Mouse (Mus musculus): ENCODE measurements at regions not wholly inside any gene's neighbourhood (a gene's known extent, or its start where the extent isn't known, plus 50 kb on each side); places are given as distances from the start of the nearest gene placed in this dataset.
"Not testable (repeated sequence)": the region's sequence is repeated elsewhere in the genome, so short reads cannot be mapped to it uniquely, and the experiment has no call there.

GRCm38 (mm10) chr8:26635701-26636100 is 341.4 kb upstream of the Zfp703 start:
- 41% methylated on average over 1 of the region's 1 CpGs for WGBS
- H3K9ac ChIP-seq (replicated peaks; ENCODE audit: low read depth, low read length): no peak overlapping the region
- no peaks in the 10 kb centered on the region for H3K36me3 ChIP-seq (ENCODE audit: control insufficient read depth, insufficient read depth, low read length)
- no peaks in the 10 kb centered on the region for H3K4me1 ChIP-seq (ENCODE audit: control insufficient read depth, insufficient read depth, low read length)
- H3K4me3 ChIP-seq (ENCODE audit: low read depth, low read length): no peak overlapping the region
- H3K27me3 ChIP-seq (ENCODE audit: control insufficient read depth, insufficient read depth, low read length): no peaks in the 10 kb centered on the region
- H3K9me3 ChIP-seq (ENCODE audit: control insufficient read depth, low read depth, low read length): no peaks in the 10 kb centered on the region
- H3K4me2 ChIP-seq (replicated peaks; ENCODE audit: low read depth, low read length): no peak overlapping the region
- ATAC-seq (ENCODE audit: insufficient number of reproducible peaks, insufficient read depth, low FRiP score, low read depth): no peak
- H3K27ac ChIP-seq (ENCODE audit: low read length): no peak overlapping the region

GRCm38 (mm10) chr8:26645375-26645774 is 331.8 kb upstream of the Zfp703 start:
- WGBS: 64% methylated on average over 7 of the region's 7 CpGs
- H3K27me3 ChIP-seq (ENCODE audit: control insufficient read depth, insufficient read depth, low read length); H3K4me1 ChIP-seq (ENCODE audit: control insufficient read depth, insufficient read depth, low read length); H3K9ac ChIP-seq (replicated peaks; ENCODE audit: low read depth, low read length); H3K9me3 ChIP-seq (ENCODE audit: control insufficient read depth, low read depth, low read length); H3K36me3 ChIP-seq (ENCODE audit: control insufficient read depth, insufficient read depth, low read length); ATAC-seq (ENCODE audit: insufficient number of reproducible peaks, insufficient read depth, low FRiP score, low read depth); H3K4me2 ChIP-seq (replicated peaks; ENCODE audit: low read depth, low read length); H3K27ac ChIP-seq (ENCODE audit: low read length); H3K4me3 ChIP-seq (ENCODE audit: low read depth, low read length): not testable (repeated sequence)

- H3K4me2 ChIP-seq (replicated peaks; ENCODE audit: low read depth, low read length): no peak overlapping the region
- H3K9me3 ChIP-seq (ENCODE audit: control insufficient read depth, low read depth, low read length): no peaks in the 10 kb centered on the region
- no peaks in the 10 kb centered on the region for H3K36me3 ChIP-seq (ENCODE audit: control insufficient read depth, insufficient read depth, low read length)
- no peak for ATAC-seq (ENCODE audit: insufficient number of reproducible peaks, insufficient read depth, low FRiP score, low read depth)
- no peaks in the 10 kb centered on the region for H3K27me3 ChIP-seq (ENCODE audit: control insufficient read depth, insufficient read depth, low read length)
- no peaks in the 10 kb centered on the region for H3K4me1 ChIP-seq (ENCODE audit: control insufficient read depth, insufficient read depth, low read length)
- 67% methylated on average over 1 of the region's 1 CpGs for WGBS
- H3K9ac ChIP-seq (replicated peaks; ENCODE audit: low read depth, low read length): no peak overlapping the region
- H3K27ac ChIP-seq (ENCODE audit: low read length): no peak overlapping the region
- no peak overlapping the region for H3K4me3 ChIP-seq (ENCODE audit: low read depth, low read length)
These were observed 326.8 kb upstream of the Zfp703 start for GRCm38 (mm10) chr8:26650287-26650686.

- Histone ChIP-seq H3K9me3 (ENCODE audit: control insufficient read depth, low read depth, low read length) (no peaks in the 10 kb centered on the region), H3K4me3 (ENCODE audit: low read depth, low read length) (no peak overlapping the region), H3K9ac (replicated peaks; ENCODE audit: low read depth, low read length) (no peak overlapping the region), H3K4me1 (ENCODE audit: control insufficient read depth, insufficient read depth, low read length) (peaks cover 7% of the 10 kb centered on the region; the same call in 1 of the 2 replicates), H3K27me3 (ENCODE audit: control insufficient read depth, insufficient read depth, low read length) (no peaks in the 10 kb centered on the region), H3K36me3 (ENCODE audit: control insufficient read depth, insufficient read depth, low read length) (no peaks in the 10 kb centered on the region), H3K4me2 (replicated peaks; ENCODE audit: low read depth, low read length) (no peak overlapping the region), H3K27ac (ENCODE audit: low read length) (no peak overlapping the region)
- WGBS: 18% methylated on average over 8 of the region's 8 CpGs
- no peak for ATAC-seq (ENCODE audit: insufficient number of reproducible peaks, insufficient read depth, low FRiP score, low read depth)
These were observed 321.2 kb upstream of the Zfp703 start for GRCm38 (mm10) chr8:26655897-26656296.

GRCm38 (mm10) chr8:26656310-26657075 is 320.6 kb upstream of the Zfp703 start:
- no peak for ATAC-seq (ENCODE audit: insufficient number of reproducible peaks, insufficient read depth, low FRiP score, low read depth)
- Histone ChIP-seq H3K27ac (ENCODE audit: low read length) (no peak overlapping the region), H3K9ac (replicated peaks; ENCODE audit: low read depth, low read length) (no peak overlapping the region), H3K4me1 (ENCODE audit: control insufficient read depth, insufficient read depth, low read length) (peaks cover 7% of the 10 kb centered on the region; the same call in 1 of the 2 replicates), H3K4me3 (ENCODE audit: low read depth, low read length) (no peak overlapping the region), H3K4me2 (replicated peaks; ENCODE audit: low read depth, low read length) (no peak overlapping the region), H3K36me3 (ENCODE audit: control insufficient read depth, insufficient read depth, low read length) (no peaks in the 10 kb centered on the region), H3K27me3 (ENCODE audit: control insufficient read depth, insufficient read depth, low read length) (no peaks in the 10 kb centered on the region), H3K9me3 (ENCODE audit: control insufficient read depth, low read depth, low read length) (no peaks in the 10 kb centered on the region)
- 43% methylated on average over 13 of the region's 13 CpGs for WGBS

- Histone ChIP-seq H3K27ac (ENCODE audit: low read length) (no peak overlapping the region), H3K9me3 (ENCODE audit: control insufficient read depth, low read depth, low read length) (no peaks in the 10 kb centered on the region), H3K36me3 (ENCODE audit: control insufficient read depth, insufficient read depth, low read length) (no peaks in the 10 kb centered on the region), H3K27me3 (ENCODE audit: control insufficient read depth, insufficient read depth, low read length) (no peaks in the 10 kb centered on the region), H3K4me2 (replicated peaks; ENCODE audit: low read depth, low read length) (no peak overlapping the region), H3K4me3 (ENCODE audit: low read depth, low read length) (no peak overlapping the region), H3K9ac (replicated peaks; ENCODE audit: low read depth, low read length) (no peak overlapping the region), H3K4me1 (ENCODE audit: control insufficient read depth, insufficient read depth, low read length) (peaks cover 7% of the 10 kb centered on the region; the same call in 1 of the 2 replicates)
- 27% methylated on average over 1 of the region's 1 CpGs for WGBS
- no peak for ATAC-seq (ENCODE audit: insufficient number of reproducible peaks, insufficient read depth, low FRiP score, low read depth)
These were observed 317.7 kb upstream of the Zfp703 start for GRCm38 (mm10) chr8:26659381-26659780.

- no peak overlapping the region for H3K4me2 ChIP-seq (replicated peaks; ENCODE audit: low read depth, low read length)
- no peak for ATAC-seq (ENCODE audit: insufficient number of reproducible peaks, insufficient read depth, low FRiP score, low read depth)
- WGBS: 78% methylated on average over 3 of the region's 3 CpGs
These were observed 307.6 kb upstream of the Zfp703 start for GRCm38 (mm10) chr8:26669541-26669940.

GRCm38 (mm10) chr8:26672486-26673395 is 304.4 kb upstream of the Zfp703 start:
- H3K27me3 ChIP-seq (ENCODE audit: control insufficient read depth, insufficient read depth, low read length): 0 out of 2 replicates have a peak, but pooled peaks cover 2% of the 10 kb centered on the region
- 0 out of 2 replicates have a peak, but pooled peaks cover 3% of the 10 kb centered on the region for H3K4me1 ChIP-seq (ENCODE audit: control insufficient read depth, insufficient read depth, low read length)
- no peak overlapping the region for H3K9ac ChIP-seq (replicated peaks; ENCODE audit: low read depth, low read length)
- WGBS: 20% methylated on average over 9 of the region's 9 CpGs
- H3K9me3 ChIP-seq (ENCODE audit: control insufficient read depth, low read depth, low read length): no peaks in the 10 kb centered on the region
- ATAC-seq (ENCODE audit: insufficient number of reproducible peaks, insufficient read depth, low FRiP score, low read depth): no peak
- H3K4me2 ChIP-seq (replicated peaks; ENCODE audit: low read depth, low read length): no peak overlapping the region
- H3K36me3 ChIP-seq (ENCODE audit: control insufficient read depth, insufficient read depth, low read length): no peaks in the 10 kb centered on the region
- no peak overlapping the region for H3K4me3 ChIP-seq (ENCODE audit: low read depth, low read length)
- H3K27ac ChIP-seq (ENCODE audit: low read length): no peak overlapping the region

More at GRCm38 (mm10) chr8:26669541-26669940, 307.6 kb upstream of the Zfp703 start:
- no peak overlapping the region for H3K27ac ChIP-seq (ENCODE audit: low read length)
- no peaks in the 10 kb centered on the region for H3K36me3 ChIP-seq (ENCODE audit: control insufficient read depth, insufficient read depth, low read length)
- no peak overlapping the region for H3K4me3 ChIP-seq (ENCODE audit: low read depth, low read length)
- no peaks in the 10 kb centered on the region for H3K27me3 ChIP-seq (ENCODE audit: control insufficient read depth, insufficient read depth, low read length)
- 0 out of 2 replicates have a peak, but pooled peaks cover 3% of the 10 kb centered on the region for H3K4me1 ChIP-seq (ENCODE audit: control insufficient read depth, insufficient read depth, low read length)
- H3K9ac ChIP-seq (replicated peaks; ENCODE audit: low read depth, low read length): no peak overlapping the region
- no peaks in the 10 kb centered on the region for H3K9me3 ChIP-seq (ENCODE audit: control insufficient read depth, low read depth, low read length)

Data from stomach, embryonic 14.5 days (tissue).